In genomic region chr4:119291921-119292320, GRCm38 (mm10) we compare ENCODE assay signal across 9 mouse cellular contexts. TPM values are rescaled to one million over a fixed set of nuclear protein-coding genes. Genes with fewer than 3 reads are reported as not detected.
DNase-seq lines count a peak whose midpoint lies in the region; ATAC-seq and TF ChIP-seq lines count a peak whose summit lies in the region.
"Had no signal": no experiment of that assay in that cellular context is flagged by ENCODE, and none has a peak within 500 bp of the region (broad histone marks: within the 10 kb centered on the region; RNA-seq: fewer than 3 reads in every experiment).

No protein-coding gene starts in this region.

- WGBS in kidney, embryonic 14.5 days = 83% methylated on average over 1 of the region's 1 CpGs
- 93% methylated on average over 1 of the region's 1 CpGs for WGBS in embryonic facial prominence, embryonic 10.5 days
- WGBS in intestine, embryonic 14.5 days = 86% methylated on average over 1 of the region's 1 CpGs
- WGBS in midbrain, postnatal 0 days = 79% methylated on average over 1 of the region's 1 CpGs

- no peaks in the 10 kb centered on the region for H3K27me3 ChIP-seq in kidney, embryonic 14.5 days (ENCODE audit: control insufficient read depth, insufficient read depth, low read length)
- no peaks in the 10 kb centered on the region for H3K27me3 ChIP-seq in embryonic facial prominence, embryonic 10.5 days (replicated peaks; ENCODE audit: low read depth, poor library complexity, severe bottlenecking)
- no peaks in the 10 kb centered on the region for H3K27me3 ChIP-seq in intestine, embryonic 14.5 days (replicated peaks; ENCODE audit: control insufficient read depth, insufficient read depth, low read length)
- H3K27me3 ChIP-seq in midbrain, postnatal 0 days (ENCODE audit: insufficient read depth, low read length) = no peaks in the 10 kb centered on the region
- H3K27me3 ChIP-seq: Patski had no signal

- H3K9ac ChIP-seq in kidney, embryonic 14.5 days (ENCODE audit: low read depth, low read length) = peak overlapping the region; percentile 96; the same call in 1 of the 2 replicates
- H3K9ac ChIP-seq in intestine, embryonic 14.5 days (ENCODE audit: low read length) = no peak overlapping the region; the same call in 1 of the 2 replicates
- H3K9ac ChIP-seq in midbrain, postnatal 0 days (replicated peaks; ENCODE audit: low read length, poor library complexity, severe bottlenecking) = peak overlapping the region; percentile 84; the same call in 1 of the 2 replicates

- peak overlapping the region; percentile 85 for H3K4me2 ChIP-seq in kidney, embryonic 14.5 days (replicated peaks; ENCODE audit: low read depth, low read length)
- peak overlapping the region; percentile 91 for H3K4me2 ChIP-seq in intestine, embryonic 14.5 days (ENCODE audit: low read length)
- peak overlapping the region; percentile 81 for H3K4me2 ChIP-seq in midbrain, postnatal 0 days (ENCODE audit: low read depth, low read length, poor library complexity, severe bottlenecking)

- peak overlapping the region; percentile 97 for H3K4me3 ChIP-seq in kidney, embryonic 14.5 days (ENCODE audit: low read length)
- H3K4me3 ChIP-seq in embryonic facial prominence, embryonic 10.5 days = peak overlapping the region; percentile 82
- H3K4me3 ChIP-seq in intestine, embryonic 14.5 days (ENCODE audit: low read depth, low read length) = peak overlapping the region; percentile 97
- peak overlapping the region; percentile 92 for H3K4me3 ChIP-seq in midbrain, postnatal 0 days (ENCODE audit: low read depth, low read length)

- DNase-seq in kidney, adult 11 months = no peak
- no peak for DNase-seq in embryonic facial prominence, embryonic 10.5 days (ENCODE audit: low spot score)
- DNase-seq in intestine, embryonic 14.5 days (ENCODE audit: low spot score) = no peak
- DNase-seq in midbrain, postnatal 0 days (ENCODE audit: low spot score) = no peak
- no peak for DNase-seq in gastrocnemius, adult 8-10 months (ENCODE audit: low spot score in 2 of 2)
- no peak for DNase-seq in cerebellum, adult 9-10 months
- no peak for DNase-seq in right cerebral cortex, adult 18-20 months

- no peak overlapping the region for H3K27ac ChIP-seq in kidney, embryonic 14.5 days (ENCODE audit: low read depth, low read length)
- no peak overlapping the region for H3K27ac ChIP-seq in embryonic facial prominence, embryonic 10.5 days (replicated peaks)
- H3K27ac ChIP-seq in intestine, embryonic 14.5 days (ENCODE audit: low read depth) = no peak overlapping the region
- H3K27ac ChIP-seq in midbrain, postnatal 0 days (ENCODE audit: low read depth, low read length) = no peak overlapping the region

- peaks cover 11% of the 10 kb centered on the region for H3K4me1 ChIP-seq in kidney, embryonic 14.5 days (ENCODE audit: control insufficient read depth, insufficient read depth, low read length)
- peaks cover 27% of the 10 kb centered on the region for H3K4me1 ChIP-seq in embryonic facial prominence, embryonic 10.5 days
- H3K4me1 ChIP-seq in intestine, embryonic 14.5 days (replicated peaks; ENCODE audit: control insufficient read depth, insufficient read depth, low read length) = peaks cover 18% of the 10 kb centered on the region
- H3K4me1 ChIP-seq in midbrain, postnatal 0 days (ENCODE audit: insufficient read depth, low read length) = no peaks in the 10 kb centered on the region; the same call in 1 of the 2 replicates

- H3K36me3 ChIP-seq in kidney, embryonic 14.5 days (ENCODE audit: control insufficient read depth, insufficient read depth, low read length) = peaks cover 29% of the 10 kb centered on the region
- peaks cover 57% of the 10 kb centered on the region for H3K36me3 ChIP-seq in embryonic facial prominence, embryonic 10.5 days (replicated peaks)
- H3K36me3 ChIP-seq in intestine, embryonic 14.5 days (ENCODE audit: control insufficient read depth, insufficient read depth, low read length) = peaks cover 36% of the 10 kb centered on the region
- no peaks in the 10 kb centered on the region for H3K36me3 ChIP-seq in midbrain, postnatal 0 days (ENCODE audit: insufficient read depth, low read length)

- ATAC-seq in kidney, embryonic 14.5 days (ENCODE audit: low FRiP score, low TSS enrichment) = no peak
- no peak for ATAC-seq in intestine, embryonic 14.5 days (replicated peaks; ENCODE audit: low FRiP score, low TSS enrichment, low read depth)
- ATAC-seq in midbrain, postnatal 0 days (ENCODE audit: low FRiP score) = no peak
- ATAC-seq: Patski had no signal

- H3K9me3 ChIP-seq in kidney, embryonic 14.5 days (ENCODE audit: control insufficient read depth, low read length) = no peaks in the 10 kb centered on the region
- no peaks in the 10 kb centered on the region for H3K9me3 ChIP-seq in embryonic facial prominence, embryonic 10.5 days
- no peaks in the 10 kb centered on the region for H3K9me3 ChIP-seq in intestine, embryonic 14.5 days (ENCODE audit: control insufficient read depth, low read length)
- no peaks in the 10 kb centered on the region for H3K9me3 ChIP-seq in midbrain, postnatal 0 days (ENCODE audit: low read length)

- no peak for TF ChIP-seq CTCF in midbrain, postnatal 0 days (IDR thresholded peaks at IDR 0.05)

RNA-seq across cellular contexts. Expression of gene Ybx1, which starts 2.5 kb away (rescaled TPM):
- 969 and 1,061 TPM in 2 replicates for polyA plus RNA-seq in kidney, embryonic 14.5 days (2014; fragmentation: Nextera tagmentation; extraction: Ambion mirVana)
- polyA plus RNA-seq in embryonic facial prominence, embryonic 10.5 days (2016; fragmentation: Nextera tagmentation; extraction: Ambion mirVana) = 980 and 1,001 TPM in 2 replicates
- 678 and 713 TPM in 2 replicates for polyA plus RNA-seq in intestine, embryonic 14.5 days (2014; fragmentation: Nextera tagmentation; extraction: Ambion mirVana)
- total RNA-seq in midbrain, postnatal 0 days (2014; rRNA removed) = 678 and 724 TPM in 2 replicates
- 971 and 1,006 TPM in 2 replicates for polyA plus RNA-seq in midbrain, postnatal 0 days (2015; fragmentation: Nextera tagmentation; extraction: Ambion mirVana)
- 100 to 1,000 TPM; 604 to 694 (median 660) TPM for total RNA-seq in gastrocnemius, adult 8-10 months (2022)

RNA-seq across cellular contexts. Expression of gene Ppih, which starts 28.4 kb away (rescaled TPM):
- 122 and 153 TPM in 2 replicates for polyA plus RNA-seq in kidney, embryonic 14.5 days (2014; fragmentation: Nextera tagmentation; extraction: Ambion mirVana)
- 150 and 155 TPM in 2 replicates for polyA plus RNA-seq in embryonic facial prominence, embryonic 10.5 days (2016; fragmentation: Nextera tagmentation; extraction: Ambion mirVana)
- polyA plus RNA-seq in intestine, embryonic 14.5 days (2014; fragmentation: Nextera tagmentation; extraction: Ambion mirVana) = 106 and 110 TPM in 2 replicates
- total RNA-seq in midbrain, postnatal 0 days (2014; rRNA removed) = 22.8 and 30.3 TPM in 2 replicates
- polyA plus RNA-seq in midbrain, postnatal 0 days (2015; fragmentation: Nextera tagmentation; extraction: Ambion mirVana) = 42.7 and 44.3 TPM in 2 replicates
- 10 to 100 TPM in 1 of 4 experiments, 1 to 10 TPM in 3; 6.3 to 10.0 (median 7.4) TPM for total RNA-seq in gastrocnemius, adult 8-10 months (2022)

RNA-seq across cellular contexts. Expression of gene Cldn19, which starts 36.7 kb away (rescaled TPM):
- 5.9 and 10.4 TPM in 2 replicates for polyA plus RNA-seq in kidney, embryonic 14.5 days (2014; fragmentation: Nextera tagmentation; extraction: Ambion mirVana)
- not detected in 2 replicates for polyA plus RNA-seq in embryonic facial prominence, embryonic 10.5 days (2016; fragmentation: Nextera tagmentation; extraction: Ambion mirVana)
- polyA plus RNA-seq in intestine, embryonic 14.5 days (2014; fragmentation: Nextera tagmentation; extraction: Ambion mirVana) = not detected in 2 replicates
- 2.7 and 4.5 TPM in 2 replicates for total RNA-seq in midbrain, postnatal 0 days (2014; rRNA removed)
- 0.75 and 0.77 TPM in 2 replicates for polyA plus RNA-seq in midbrain, postnatal 0 days (2015; fragmentation: Nextera tagmentation; extraction: Ambion mirVana)
- total RNA-seq in gastrocnemius, adult 8-10 months (2022) = 1 to 10 TPM in 2 of 4 experiments, under 1 TPM in 2; 0.46 to 1.1 (median 0.95) TPM

RNA-seq across cellular contexts. Expression of gene P3h1, which starts 59.2 kb away (rescaled TPM):
- polyA plus RNA-seq in kidney, embryonic 14.5 days (2014; fragmentation: Nextera tagmentation; extraction: Ambion mirVana) = 28.9 and 34.4 TPM in 2 replicates
- polyA plus RNA-seq in embryonic facial prominence, embryonic 10.5 days (2016; fragmentation: Nextera tagmentation; extraction: Ambion mirVana) = 18.5 and 19.6 TPM in 2 replicates
- polyA plus RNA-seq in intestine, embryonic 14.5 days (2014; fragmentation: Nextera tagmentation; extraction: Ambion mirVana) = 35.7 and 38.2 TPM in 2 replicates
- total RNA-seq in midbrain, postnatal 0 days (2014; rRNA removed) = 14.9 and 15.0 TPM in 2 replicates
- polyA plus RNA-seq in midbrain, postnatal 0 days (2015; fragmentation: Nextera tagmentation; extraction: Ambion mirVana) = 9.8 and 10.2 TPM in 2 replicates
- 10 to 100 TPM; 10.6 to 12.0 (median 11.1) TPM for total RNA-seq in gastrocnemius, adult 8-10 months (2022)

RNA-seq across cellular contexts. Expression of gene AU022252, which starts 59.4 kb away (rescaled TPM):
- 33.6 and 37.6 TPM in 2 replicates for polyA plus RNA-seq in kidney, embryonic 14.5 days (2014; fragmentation: Nextera tagmentation; extraction: Ambion mirVana)
- polyA plus RNA-seq in embryonic facial prominence, embryonic 10.5 days (2016; fragmentation: Nextera tagmentation; extraction: Ambion mirVana) = 40.1 and 40.2 TPM in 2 replicates
- polyA plus RNA-seq in intestine, embryonic 14.5 days (2014; fragmentation: Nextera tagmentation; extraction: Ambion mirVana) = 27.0 and 28.4 TPM in 2 replicates
- total RNA-seq in midbrain, postnatal 0 days (2014; rRNA removed) = 13.6 and 30.0 TPM in 2 replicates
- 20.1 and 22.1 TPM in 2 replicates for polyA plus RNA-seq in midbrain, postnatal 0 days (2015; fragmentation: Nextera tagmentation; extraction: Ambion mirVana)
- 10 to 100 TPM; 29.7 to 35.6 (median 31.5) TPM for total RNA-seq in gastrocnemius, adult 8-10 months (2022)
